Mouse (Mus musculus): ENCODE data around the gene Matk.
"Not testable (repeated sequence)": the region's sequence is repeated elsewhere in the genome, so short reads cannot be mapped to it uniquely, and the experiment has no call there.

- not testable (repeated sequence) for TF ChIP-seq GATA1, TAL1 (IDR thresholded peaks at IDR 0.05; ENCODE audit: low read length)
These were observed 29.0 kb upstream of the Matk start for GRCm38 (mm10) chr10:81223731-81224130.

Measured in erythroblast, embryonic 14.5 days (primary cell).